Mouse (Mus musculus) forebrain, embryonic 15.5 days (tissue): ENCODE measurements around the gene Notch2. TPM values are rescaled to one million over a fixed set of nuclear protein-coding genes. Genes with fewer than 3 reads are reported as not detected.

Experiments
- ATAC-seq: fragments of 200-750 bp; cut with Nextera tagmentation; replicated peaks from 2 replicates; pipeline ENCODE4 v1.8.0; 2017; ENCODE audit warnings: mild to moderate bottlenecking, moderate TSS enrichment, moderate library complexity
- H3K27ac ChIP-seq: fragments of 300-500 bp; sonication (generic); replicated peaks from 2 replicates; pipeline ENCODE4 v1.5.1; 2015; ENCODE audit warnings: mild to moderate bottlenecking, inconsistent platforms
- H3K27me3 ChIP-seq: fragments of 300-500 bp; sonication (generic); 2 replicates; pipeline ENCODE4 v1.6.1; 2015; ENCODE audit warnings: inconsistent platforms
- H3K36me3 ChIP-seq: fragments of 300-500 bp; sonication (generic); 2 replicates; pipeline ENCODE4 v1.6.1; 2015; ENCODE audit warnings: mild to moderate bottlenecking, inconsistent platforms
- H3K4me1 ChIP-seq: fragments of 300-500 bp; sonication (generic); 2 replicates; pipeline ENCODE4 v1.6.1; 2015; ENCODE audit warnings: inconsistent platforms
- H3K4me2 ChIP-seq: fragments of 300-500 bp; sonication (generic); replicated peaks from 2 replicates; pipeline ENCODE4 v1.6.1; 2015; ENCODE audit warnings: mild to moderate bottlenecking, inconsistent platforms
- H3K4me3 ChIP-seq: fragments of 300-500 bp; sonication (generic); 2 replicates; pipeline ENCODE4 v1.5.1; 2015; ENCODE audit warnings: mild to moderate bottlenecking, inconsistent platforms
- H3K9ac ChIP-seq: fragments of 300-500 bp; sonication (generic); replicated peaks from 2 replicates; pipeline ENCODE4 v1.6.1; 2015; ENCODE audit warnings: mild to moderate bottlenecking, inconsistent platforms
- H3K9me3 ChIP-seq: fragments of 300-500 bp; sonication (generic); 2 replicates; pipeline ENCODE4 v1.6.1; 2016; ENCODE audit warnings: inconsistent platforms
- WGBS: fragments of 180-500 bp; shearing (Covaris S2); methylation state at CpG from one replicate; pipeline ENCODE4 v1.1.7; 2015; ENCODE audit warnings: mixed read lengths; 5-methylcytosine and 5-hydroxymethylcytosine counted together
- polyA plus RNA-seq: library from polyadenylated mRNA; unstranded; fragments of >200 nt; fragmentation: Nextera tagmentation; extraction: Ambion mirVana; gene quantifications from 2 replicates; pipeline ENCODE4 v1.2.1, GENCODE M21; 2015

Gene Notch2
- polyA plus RNA-seq, 1 experiment from 2014 or later: 17.8 TPM

GRCm38 (mm10) chr3:98160330-98160729, 147.0 kb downstream of the Notch2 start, which contains the start of gene Adam30:
Gene Adam30, plus strand, starts transcription at chr3:98160630.
- H3K4me1 ChIP-seq: no peaks in the 10 kb centered on the region
- H3K9ac ChIP-seq: no peak within 1 kb of the TSS
- H3K4me3 ChIP-seq: no peak within 1 kb of the TSS
- H3K9me3 ChIP-seq: no peaks in the 10 kb centered on the region
- WGBS: 91% methylated on average over 17 of the region's 17 CpGs
- no peak for ATAC-seq
- H3K27ac ChIP-seq: no peak within 1 kb of the TSS
- no peaks in the 10 kb centered on the region for H3K27me3 ChIP-seq
- H3K36me3 ChIP-seq: no peaks in the 10 kb centered on the region
- H3K4me2 ChIP-seq: no peak within 1 kb of the TSS

DNA sequence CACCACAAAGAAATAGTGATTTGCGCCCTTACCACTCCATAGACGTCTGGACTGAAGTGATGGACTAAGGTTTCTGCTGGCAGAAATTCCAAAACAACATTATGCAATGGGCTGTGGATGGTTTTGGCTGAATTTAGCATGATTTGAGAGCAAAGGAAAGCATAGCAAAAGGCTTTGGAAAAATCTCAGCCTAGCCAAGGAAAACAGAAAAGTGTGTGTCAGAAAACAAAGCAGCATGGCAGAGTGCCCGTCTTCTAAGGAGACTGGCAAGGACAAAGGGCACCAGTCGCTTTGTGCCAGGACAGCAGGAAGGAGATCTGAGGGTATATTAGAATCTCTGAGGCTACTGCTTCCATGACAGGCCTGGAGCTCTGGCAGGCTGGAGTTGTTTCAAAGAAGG, 165.0 kb downstream of the Notch2 start:
- ATAC-seq: no peak
- no peaks in the 10 kb centered on the region for H3K9me3 ChIP-seq
- H3K4me2 ChIP-seq: no peak overlapping the region
- 60% methylated on average over 4 of the region's 4 CpGs for WGBS
- no peak overlapping the region for H3K9ac ChIP-seq
- H3K4me1 ChIP-seq: no peaks in the 10 kb centered on the region
- H3K27me3 ChIP-seq: no peaks in the 10 kb centered on the region
- H3K4me3 ChIP-seq: no peak overlapping the region
- H3K27ac ChIP-seq: 0 out of 2 replicates have a peak overlapping the region, but pooled peaks have one; percentile 31
- H3K36me3 ChIP-seq: no peaks in the 10 kb centered on the region

DNA sequence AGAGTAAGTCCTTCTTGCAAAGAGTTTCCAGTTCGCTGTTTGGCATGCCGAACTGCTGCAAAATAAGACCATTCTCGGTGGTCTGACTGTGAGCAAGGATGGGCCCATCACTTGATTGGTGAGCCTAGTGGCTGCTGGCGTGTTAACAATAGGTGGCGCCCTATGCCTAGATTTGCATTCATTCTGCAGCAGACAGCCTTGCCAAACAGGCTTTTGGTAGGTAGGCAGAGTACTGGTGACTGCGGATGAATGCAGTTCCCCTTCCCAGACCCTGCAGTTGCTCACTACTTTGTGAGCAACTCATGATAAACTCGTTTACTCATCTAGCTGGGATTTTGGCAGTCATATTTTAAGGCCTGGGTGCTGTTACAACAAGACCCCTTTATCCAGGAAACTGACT, 167.5 kb downstream of the Notch2 start:
- Histone ChIP-seq H3K36me3 (no peaks in the 10 kb centered on the region), H3K9ac (no peak overlapping the region), H3K27me3 (no peaks in the 10 kb centered on the region), H3K4me1 (0 out of 2 replicates have a peak, but pooled peaks cover 8% of the 10 kb centered on the region), H3K4me3 (no peak overlapping the region), H3K9me3 (no peaks in the 10 kb centered on the region), H3K27ac (no peak overlapping the region), H3K4me2 (no peak overlapping the region)
- ATAC-seq: peak; percentile 66; the same call in 1 of the 2 replicates
- 23% methylated on average over 7 of the region's 7 CpGs for WGBS

GRCm38 (mm10) chr3:98185163-98185714, 171.9 kb downstream of the Notch2 start:
- Histone ChIP-seq H3K4me3 (no peak overlapping the region), H3K9me3 (no peaks in the 10 kb centered on the region), H3K27me3 (no peaks in the 10 kb centered on the region), H3K4me1 (0 out of 2 replicates have a peak, but pooled peaks cover 8% of the 10 kb centered on the region), H3K9ac (no peak overlapping the region), H3K4me2 (no peak overlapping the region), H3K27ac (no peak overlapping the region), H3K36me3 (no peaks in the 10 kb centered on the region)
- no peak for ATAC-seq
- WGBS: 43% methylated on average over 10 of the region's 10 CpGs

GRCm38 (mm10) chr3:98187777-98188176, 174.4 kb downstream of the Notch2 start:
- Histone ChIP-seq H3K27ac (no peak overlapping the region), H3K27me3 (no peaks in the 10 kb centered on the region), H3K9ac (no peak overlapping the region), H3K36me3 (no peaks in the 10 kb centered on the region), H3K4me1 (0 out of 2 replicates have a peak, but pooled peaks cover 8% of the 10 kb centered on the region), H3K4me3 (no peak overlapping the region), H3K4me2 (no peak overlapping the region), H3K9me3 (no peaks in the 10 kb centered on the region)
- no peak for ATAC-seq
- 96% methylated on average over 3 of the region's 3 CpGs for WGBS

DNA sequence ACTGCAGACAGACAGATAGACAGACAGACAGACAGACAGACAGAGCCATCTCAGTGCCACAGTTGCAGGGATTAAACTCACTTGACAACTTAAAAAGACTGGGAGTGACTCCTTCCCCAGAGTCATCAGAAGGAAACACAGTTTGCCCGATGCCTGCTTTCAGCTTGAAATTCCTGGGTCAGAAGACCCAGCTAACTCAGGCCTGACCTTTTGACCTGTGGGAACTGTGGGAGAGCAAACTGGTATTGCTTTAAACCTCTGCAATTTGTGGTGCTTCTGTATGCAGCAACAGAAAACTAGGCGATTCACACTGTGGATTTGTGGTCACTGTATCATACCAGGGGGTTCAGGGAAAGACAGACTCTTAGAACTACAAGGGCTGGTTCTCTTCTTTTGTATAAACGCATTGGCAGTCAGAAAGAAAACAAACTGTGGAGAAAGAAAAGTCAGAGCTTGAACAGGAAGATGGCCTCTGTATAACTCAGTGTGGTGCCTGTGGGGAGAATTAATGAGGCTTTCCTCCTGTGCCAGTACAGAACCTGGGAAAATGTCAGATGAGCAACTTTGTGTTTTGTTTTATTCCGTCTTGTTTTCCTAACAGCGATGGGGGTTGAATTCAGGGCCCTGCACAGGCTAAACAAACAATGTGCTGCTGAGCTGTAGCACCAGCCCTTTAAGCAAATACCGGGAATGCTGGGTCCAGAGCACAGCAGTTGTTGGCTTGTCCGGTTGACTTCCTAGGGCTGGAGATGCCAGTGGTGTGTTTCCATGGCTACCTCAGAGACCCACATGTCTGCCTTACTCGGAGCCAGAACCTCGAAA, 184.6 kb downstream of the Notch2 start:
- WGBS: 17% methylated on average over 9 of the region's 9 CpGs
- Histone ChIP-seq H3K9ac (no peak overlapping the region), H3K4me2 (no peak overlapping the region), H3K36me3 (no peaks in the 10 kb centered on the region), H3K27ac (no peak overlapping the region), H3K27me3 (no peaks in the 10 kb centered on the region), H3K4me3 (no peak overlapping the region), H3K9me3 (no peaks in the 10 kb centered on the region), H3K4me1 (no peaks in the 10 kb centered on the region)
- ATAC-seq: no peak

DNA sequence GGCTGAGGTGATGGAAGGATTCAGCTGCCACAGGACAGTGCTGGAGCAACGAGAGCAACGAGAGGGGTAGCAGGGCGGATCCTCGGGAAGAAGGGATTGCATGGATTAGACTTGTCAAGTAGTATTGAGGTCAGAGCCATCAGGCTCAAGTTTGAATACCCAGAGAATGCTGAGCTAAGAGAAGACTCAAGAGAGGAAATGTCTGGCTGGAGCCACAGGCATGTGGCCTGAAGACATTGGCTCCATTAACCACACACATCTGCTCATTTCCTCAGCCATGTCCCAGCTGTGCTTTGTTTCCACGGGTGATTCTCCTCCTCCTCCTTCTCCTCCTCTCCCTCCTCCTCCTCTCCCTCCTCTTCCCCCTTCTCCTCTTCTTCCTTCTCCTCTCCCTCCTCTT, 186.4 kb downstream of the Notch2 start:
- Histone ChIP-seq H3K4me1 (no peaks in the 10 kb centered on the region), H3K36me3 (no peaks in the 10 kb centered on the region), H3K4me2 (no peak overlapping the region), H3K27me3 (no peaks in the 10 kb centered on the region), H3K9ac (no peak overlapping the region), H3K27ac (no peak overlapping the region), H3K9me3 (no peaks in the 10 kb centered on the region), H3K4me3 (no peak overlapping the region)
- ATAC-seq: no peak
- WGBS: 79% methylated on average over 5 of the region's 5 CpGs

Other genes starting within 250 kb of the Notch2 start
- 67.6 and 73.1 TPM in 2 replicates for gene Pde4dip, start 124.8 kb upstream of the Notch2 start, polyA plus RNA-seq
- gene Sec22b, start 112.3 kb upstream of the Notch2 start, polyA plus RNA-seq: 104 and 108 TPM in 2 replicates
- not detected in 2 replicates for gene Adam30, start 147.1 kb downstream of the Notch2 start, polyA plus RNA-seq
- not detected in 2 replicates for gene Reg4, start 208.6 kb downstream of the Notch2 start, polyA plus RNA-seq